Mouse (Mus musculus): ENCODE data around the gene Slc12a3.

- TF ChIP-seq CTCF (conservative IDR thresholded peaks at IDR 0.05; ENCODE audit: insufficient read depth, insufficient read length, low read depth, low read length) (no peak), POLR2A (IDR thresholded peaks at IDR 0.05; ENCODE audit: low read depth, low read length) (no peak)
Observed at GRCm38 (mm10) chr8:94343778-94344320, 14.8 kb downstream of the Slc12a3 start.

All from kidney, adult 2 months (tissue).